Mouse (Mus musculus) olfactory bulb, adult 2 months (tissue): Measurements from ENCODE around the gene Ino80b.

ENCODE experiments used
- CTCF ChIP-seq: fragments of 200-500 bp; IDR thresholded peaks from 2 replicates; pipeline ENCODE4 v1.5.1; 2012; ENCODE audit warnings: low read depth, mild to moderate bottlenecking, low read length, moderate library complexity; ENCODE audit not compliant: insufficient read depth
- POLR2A ChIP-seq: fragments of 200-500 bp; IDR thresholded peaks from 2 replicates; pipeline ENCODE4 v1.6.1; 2012; ENCODE audit warnings: mild to moderate bottlenecking, low read depth, low read length, moderate library complexity; ENCODE audit not compliant: insufficient read depth

GRCm38 (mm10) chr6:83117165-83117438, 8.1 kb downstream of the Ino80b start:
- TF ChIP-seq CTCF = no peak
- TF ChIP-seq POLR2A = no peak
